ENCODE assay signal across 14 mouse cellular contexts in genomic region chr7:141959133-141959532, GRCm38 (mm10). TPM values are rescaled to one million over a fixed set of nuclear protein-coding genes. Genes with fewer than 3 reads are reported as not detected.
DNase-seq lines count a peak whose midpoint lies in the region; ATAC-seq lines count a peak whose summit lies in the region.
"Had no signal": no experiment of that assay in that cellular context is flagged by ENCODE, and none has a peak within 500 bp of the region (broad histone marks: within the 10 kb centered on the region; RNA-seq: fewer than 3 reads in every experiment).

No protein-coding gene starts in this region.

- H3K4me2 ChIP-seq in embryonic facial prominence, embryonic 14.5 days (ENCODE audit: low read depth, low read length): no peak overlapping the region
- H3K4me2 ChIP-seq: embryonic facial prominence, embryonic 12.5 days; forebrain, embryonic 12.5 days; midbrain, embryonic 13.5 days; stomach, embryonic 15.5 days had no signal

- ATAC-seq in embryonic facial prominence, embryonic 14.5 days (ENCODE audit: low read depth): no peak
- ATAC-seq: midbrain, embryonic 13.5 days had no signal

- no peak overlapping the region for H3K4me3 ChIP-seq in embryonic facial prominence, embryonic 14.5 days (ENCODE audit: low read depth, low read length)
- H3K4me3 ChIP-seq: embryonic facial prominence, embryonic 12.5 days; forebrain, embryonic 12.5 days; midbrain, embryonic 13.5 days; stomach, embryonic 15.5 days had no signal

- H3K9ac ChIP-seq in embryonic facial prominence, embryonic 14.5 days (ENCODE audit: low read depth, low read length): no peak overlapping the region
- H3K9ac ChIP-seq: embryonic facial prominence, embryonic 12.5 days; forebrain, embryonic 12.5 days; midbrain, embryonic 13.5 days; stomach, embryonic 15.5 days had no signal

- intact Hi-C loops in gastrocnemius, postnatal 14 days (cut with DNase I; ENCODE audit: low total_unique reads): no loop called here

- peak; percentile 69 for DNase-seq in kidney, postnatal 10 days
- DNase-seq in kidney, adult 18-20 months: no peak
- DNase-seq in 416B (ENCODE audit: low read depth) (peak; percentile 27), ES-CJ7 (ENCODE audit: low read depth, low spot score) (peak; percentile 27)
- DNase-seq in embryonic facial prominence, embryonic 14.5 days (ENCODE audit: low spot score): peak; percentile 26
- DNase-seq in gastrocnemius, postnatal 14 days: no peak
- DNase-seq in left cerebral cortex, adult 11 months (ENCODE audit: low spot score): no peak
- DNase-seq: adrenal gland, adult 2 months; cerebellum, adult 11 months; gastrocnemius, postnatal 10 days had no signal

- H3K36me3 ChIP-seq in embryonic facial prominence, embryonic 14.5 days (ENCODE audit: control insufficient read depth, insufficient read depth, low read length): no peaks in the 10 kb centered on the region
- H3K36me3 ChIP-seq: embryonic facial prominence, embryonic 12.5 days; forebrain, embryonic 12.5 days; midbrain, embryonic 13.5 days; stomach, embryonic 15.5 days had no signal

- H3K9me3 ChIP-seq in embryonic facial prominence, embryonic 14.5 days (ENCODE audit: control insufficient read depth, low read length): no peaks in the 10 kb centered on the region
- H3K9me3 ChIP-seq: embryonic facial prominence, embryonic 12.5 days; forebrain, embryonic 12.5 days; midbrain, embryonic 13.5 days; stomach, embryonic 15.5 days had no signal

- H3K27me3 ChIP-seq in embryonic facial prominence, embryonic 14.5 days (replicated peaks; ENCODE audit: control insufficient read depth, insufficient read depth, low read length): no peaks in the 10 kb centered on the region
- H3K27me3 ChIP-seq: forebrain, embryonic 12.5 days; midbrain, embryonic 13.5 days had no signal

- 100% methylated on average over 1 of the region's 1 CpGs for WGBS in embryonic facial prominence, embryonic 14.5 days

- H3K27ac ChIP-seq in embryonic facial prominence, embryonic 14.5 days (replicated peaks; ENCODE audit: low read depth, low read length): no peak overlapping the region
- H3K27ac ChIP-seq: embryonic facial prominence, embryonic 12.5 days; forebrain, embryonic 12.5 days; midbrain, embryonic 13.5 days; stomach, embryonic 15.5 days had no signal

- H3K4me1 ChIP-seq in embryonic facial prominence, embryonic 14.5 days (ENCODE audit: control insufficient read depth, insufficient read depth, low read length): no peaks in the 10 kb centered on the region
- H3K4me1 ChIP-seq: embryonic facial prominence, embryonic 12.5 days; stomach, embryonic 15.5 days had no signal

RNA-seq across cellular contexts. Expression of gene Brsk2, which starts 9.6 kb away (rescaled TPM):
- polyA plus RNA-seq in embryonic facial prominence, embryonic 14.5 days (2014; fragmentation: Nextera tagmentation; extraction: Ambion mirVana): 1.3 TPM in 2 replicates
- under 1 TPM; 0.35 to 0.58 TPM for total RNA-seq in gastrocnemius, postnatal 14 days (2021)

RNA-seq across cellular contexts. Expression of gene Tollip, which starts 40.8 kb away (rescaled TPM):
- 48.9 and 50.1 TPM in 2 replicates for polyA plus RNA-seq in embryonic facial prominence, embryonic 14.5 days (2014; fragmentation: Nextera tagmentation; extraction: Ambion mirVana)
- total RNA-seq in gastrocnemius, postnatal 14 days (2021): 10 to 100 TPM; 24.7 to 25.6 TPM

Comparison
In these comparisons a context has a peak if more than half of its experiments do, and no peak if none do; other contexts are left out.
1. DNase-seq: peak in kidney, postnatal 10 days (single experiment), 416B (single experiment), ES-CJ7 (single experiment) and embryonic facial prominence, embryonic 14.5 days (single experiment); none in kidney, adult 18-20 months (single experiment), gastrocnemius, postnatal 14 days (single experiment) and left cerebral cortex, adult 11 months (single experiment).